Mouse (Mus musculus) MEL (cell line): ENCODE results near the gene Scin. TPM values are rescaled to one million over a fixed set of nuclear protein-coding genes. Genes with fewer than 3 reads are reported as not detected.
A peak's percentile ranks its signal among the peaks of the same experiment; 100 is the strongest.

ENCODE experiments used
- DNase-seq: peaks from one replicate; pipeline ENCODE4 v3.0.0; 2011; ENCODE audit warnings: low read depth, low spot score
- H3K27ac ChIP-seq: 2 replicates; pipeline ENCODE4 v1.5.1; 2012; ENCODE audit warnings: low read depth, mild to moderate bottlenecking, control low read depth, low read length, moderate library complexity; ENCODE audit not compliant: control insufficient read depth
- H3K27me3 ChIP-seq, 2 experiments: fragments of 150-350 bp in 1 of 2; sonication (generic) in 1 of 2; 2 replicates each; pipeline ENCODE4 v1.6.1; 2012; ENCODE audit warnings: low read length in 2 of 2, mild to moderate bottlenecking in 2 of 2, improper control_type of control experiment in 1 of 2, moderate library complexity in 1 of 2; ENCODE audit not compliant: insufficient read depth in 2 of 2, control insufficient read depth in 1 of 2
- H3K36me3 ChIP-seq, 2 experiments: 2 replicates each; pipeline ENCODE4 v1.6.1; 2012 to 2014; ENCODE audit warnings: low read length in 2 of 2, improper control_type of control experiment in 1 of 2, inconsistent platforms in 1 of 2, mild to moderate bottlenecking in 1 of 2; ENCODE audit not compliant: insufficient read depth in 2 of 2, control insufficient read depth in 1 of 2
- H3K4me1 ChIP-seq, 2 experiments: fragments of 150-350 bp in 1 of 2; sonication (generic) in 1 of 2; 2 replicates each; pipeline ENCODE4 v1.6.1; 2012; ENCODE audit warnings: low read length in 2 of 2, improper control_type of control experiment in 1 of 2, mild to moderate bottlenecking in 1 of 2; ENCODE audit not compliant: insufficient read depth in 2 of 2, control insufficient read depth in 1 of 2
- H3K4me3 ChIP-seq, 2 experiments: fragments of 150-350 bp in 1 of 2; sonication (generic) in 1 of 2; 2 replicates each; pipeline ENCODE4 v1.5.1; 2012; ENCODE audit warnings: low read depth in 2 of 2, low read length in 2 of 2, mild to moderate bottlenecking in 2 of 2, moderate library complexity in 2 of 2, control low read depth in 1 of 2, improper control_type of control experiment in 1 of 2; ENCODE audit not compliant: control insufficient read depth in 1 of 2, insufficient read depth in 1 of 2
- H3K79me2 ChIP-seq: 2 replicates; pipeline ENCODE4 v1.6.1; 2012; ENCODE audit warnings: mild to moderate bottlenecking, low read length, moderate library complexity; ENCODE audit not compliant: control insufficient read depth, poor library complexity, insufficient read depth
- H3K9ac ChIP-seq: 2 replicates; pipeline ENCODE4 v1.6.1; 2012; ENCODE audit warnings: low read depth, mild to moderate bottlenecking, control low read depth, low read length, moderate library complexity; ENCODE audit not compliant: control insufficient read depth, poor library complexity, severe bottlenecking
- H3K9me3 ChIP-seq: fragments of 150-350 bp; sonication (generic); replicated peaks from 2 replicates; pipeline ENCODE4 v1.6.1; 2012; ENCODE audit warnings: mild to moderate bottlenecking, low read length, improper control_type of control experiment, moderate library complexity; ENCODE audit not compliant: insufficient read depth
- CHD2 ChIP-seq: IDR thresholded peaks from 2 replicates; pipeline ENCODE4 v1.6.1; 2011; ENCODE audit warnings: low read length, improper control_type of control experiment
- EP300 ChIP-seq, 2 experiments: IDR thresholded peaks; 2 replicates each; pipeline ENCODE4 v1.6.1; 2011; ENCODE audit warnings: improper control_type of control experiment in 2 of 2, low read length in 2 of 2, low read depth in 1 of 2, mild to moderate bottlenecking in 1 of 2
- ETS1 ChIP-seq: IDR thresholded peaks from 2 replicates; pipeline ENCODE4 v1.6.1; 2012; ENCODE audit warnings: low read depth, mild to moderate bottlenecking, inconsistent platforms, low read length, improper control_type of control experiment, moderate library complexity
- GATA1 ChIP-seq: IDR thresholded peaks from 2 replicates; pipeline ENCODE4 v1.6.1; 2011; ENCODE audit warnings: low read depth, low read length, improper control_type of control experiment
- MAX ChIP-seq: IDR thresholded peaks from 2 replicates; pipeline ENCODE4 v1.6.1; 2011; ENCODE audit warnings: low read length, improper control_type of control experiment
- MXI1 ChIP-seq: IDR thresholded peaks from 2 replicates; pipeline ENCODE4 v1.6.1; 2011; ENCODE audit warnings: mild to moderate bottlenecking, low read depth, low read length, improper control_type of control experiment
- POLR2AphosphoS2 ChIP-seq: IDR thresholded peaks from 2 replicates; pipeline ENCODE4 v1.6.1; 2011; ENCODE audit warnings: low read length, improper control_type of control experiment
- POLR2AphosphoS5 ChIP-seq: IDR thresholded peaks from 2 replicates; pipeline ENCODE4 v1.6.1; 2012; ENCODE audit warnings: low read depth, borderline replicate concordance, mild to moderate bottlenecking, inconsistent platforms, low read length, moderate library complexity, mixed read lengths
- RCOR1 ChIP-seq: IDR thresholded peaks from 2 replicates; pipeline ENCODE4 v1.6.1; 2012; ENCODE audit warnings: low read depth, mild to moderate bottlenecking, inconsistent platforms, low read length, improper control_type of control experiment
- TCF12 ChIP-seq: IDR thresholded peaks from 2 replicates; pipeline ENCODE4 v1.6.1; 2014; ENCODE audit warnings: low read depth, mild to moderate bottlenecking, inconsistent platforms, low read length, improper control_type of control experiment, moderate library complexity
- polyA plus RNA-seq, 2 experiments: library from polyadenylated mRNA; stranded (reverse) in 1 of 2; unstranded in 1 of 2; fragments of >175 nt in 1 of 2; fragments of >200 nt in 1 of 2; gene quantifications; 2 replicates each; pipeline versions ENCODE4 v1.2.1 to v1.2.4; 2012; ENCODE audit warnings: low replicate concordance in 2 of 2, low read depth in 1 of 2; ENCODE audit not compliant: insufficient read length in 2 of 2, insufficient read depth in 1 of 2, missing spikeins in 1 of 2
- total RNA-seq: library from RNA; depleted of rRNA; stranded (reverse); fragments of 300-350 nt; gene quantifications from 2 replicates; pipeline ENCODE4 v1.2.3, GENCODE M21; 2012

Gene Scin
- total and polyA plus RNA-seq, 3 experiments = 0.03 to 0.04 TPM; not detected in 1

DNA sequence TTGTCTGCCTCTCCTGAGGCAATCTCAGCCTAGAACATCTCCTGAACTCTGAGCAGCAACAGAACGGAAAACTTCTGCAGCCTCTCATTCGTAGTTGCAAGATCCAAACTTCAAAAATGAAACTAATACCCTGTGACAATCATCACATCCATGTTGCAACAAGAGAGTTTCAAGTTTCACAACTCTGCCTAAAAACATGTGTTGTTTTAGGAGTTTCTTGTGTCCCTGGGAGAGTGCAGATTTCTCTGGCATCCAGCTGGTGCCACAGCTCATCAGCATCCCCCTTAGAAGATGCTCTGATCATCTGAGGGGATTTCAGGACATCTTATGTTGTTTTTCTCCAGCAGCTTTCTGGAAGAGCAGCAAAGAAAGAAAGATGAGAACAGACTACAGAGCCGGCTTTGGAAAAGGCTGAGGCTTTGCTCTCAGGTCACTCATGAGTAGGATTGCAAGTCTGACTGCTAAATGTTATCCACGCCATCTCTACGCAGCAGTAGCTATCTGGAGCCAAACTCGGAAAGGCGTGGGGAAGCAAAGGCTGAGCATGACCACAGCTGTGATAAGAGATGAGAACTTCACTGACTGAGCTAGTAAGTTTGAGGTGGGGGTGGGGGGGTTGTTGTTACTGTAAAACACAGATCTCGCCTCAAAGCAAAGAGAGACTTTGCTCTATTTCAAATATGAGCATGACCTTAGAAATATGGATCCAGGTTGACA is 18.5 kb upstream of the Scin start:
- H3K36me3 ChIP-seq = peaks cover 0 to 32% of the 10 kb centered on the region in 2 experiments; a peak in 2 of 4 replicates
- no peaks in the 10 kb centered on the region for H3K9me3 ChIP-seq
- peak overlapping the region in 1 of 2 experiments; percentile 15; a peak in 1 of 4 replicates for H3K4me3 ChIP-seq
- H3K4me1 ChIP-seq = peaks cover 8 to 21% of the 10 kb centered on the region in 2 experiments
- peak; percentile 56 to 78 for TF ChIP-seq EP300 (IDR thresholded peaks at IDR 0.05; ENCODE audit: low read depth in 1 of 2, low read length in 2 of 2)
- TF ChIP-seq MXI1 = 0 out of 2 replicates have a peak, but pooled peaks have one; percentile 13
- no peak for TF ChIP-seq POLR2AphosphoS2
- TF ChIP-seq MAX = no peak
- TF ChIP-seq ETS1 = peak; percentile 67
- TF ChIP-seq TCF12 = peak; percentile 48; the same call in 1 of the 2 replicates
- peak; percentile 60; the same call in 1 of the 2 replicates for TF ChIP-seq RCOR1
- peak; percentile 84 for TF ChIP-seq GATA1
- peak; percentile 48 for DNase-seq
- no peak overlapping the region; the same call in 1 of the 2 replicates for H3K27ac ChIP-seq
- H3K9ac ChIP-seq = no peak overlapping the region
- H3K27me3 ChIP-seq = no peaks in the 10 kb centered on the region
- H3K79me2 ChIP-seq = no peaks in the 10 kb centered on the region

DNA sequence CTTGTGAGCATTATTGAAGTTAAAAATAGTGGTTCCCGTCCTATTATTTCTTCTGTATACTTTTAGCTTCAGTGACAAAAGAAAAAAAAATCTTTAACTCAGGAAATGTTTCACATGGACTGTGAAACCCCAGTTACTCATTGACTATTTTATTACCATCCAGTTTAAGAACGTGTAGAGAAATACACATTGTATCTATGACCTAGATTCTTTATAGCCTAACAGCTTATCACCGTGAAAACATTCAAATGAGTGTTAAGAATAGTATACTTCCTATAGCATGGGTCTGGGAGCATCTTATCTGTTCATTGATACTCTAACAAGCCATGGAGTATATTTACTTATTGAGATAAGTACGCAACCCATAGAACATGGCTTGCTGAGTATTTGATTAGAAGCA is 13.3 kb upstream of the Scin start:
- no peak for DNase-seq
- Histone ChIP-seq H3K36me3 (peaks cover 0 to 7% of the 10 kb centered on the region in 2 experiments; a peak in 2 of 4 replicates), H3K4me1 (peaks cover 0 to 2% of the 10 kb centered on the region in 2 experiments; a peak in 2 of 4 replicates), H3K9ac (no peak overlapping the region), H3K9me3 (no peaks in the 10 kb centered on the region), H3K4me3 (no peak overlapping the region), H3K27ac (no peak overlapping the region), H3K79me2 (no peaks in the 10 kb centered on the region), H3K27me3 (no peaks in the 10 kb centered on the region)
- TF ChIP-seq CHD2 (no peak), GATA1 (0 out of 2 replicates have a peak, but pooled peaks have one; percentile 44)

DNA sequence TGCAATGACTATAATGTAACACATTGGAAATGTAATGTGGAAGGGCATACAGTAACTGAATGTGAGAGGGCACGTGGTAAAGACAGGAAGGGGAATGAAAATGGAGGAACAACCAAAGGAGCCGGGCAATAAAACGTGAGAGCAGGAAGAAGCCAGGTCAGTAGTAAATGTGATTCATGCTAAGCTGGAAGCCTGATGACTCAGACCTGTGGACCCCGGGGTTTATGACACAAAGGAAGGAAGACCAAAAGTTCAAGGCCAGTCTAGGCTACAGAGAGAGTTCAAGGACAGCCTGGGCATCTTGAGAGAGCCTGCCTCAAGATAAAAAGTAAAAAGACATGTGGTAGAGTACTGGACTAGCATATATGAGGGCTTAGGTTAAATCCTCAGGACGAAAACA is 12.5 kb upstream of the Scin start:
- Histone ChIP-seq H3K4me1 (no peaks in the 10 kb centered on the region), H3K9ac (no peak overlapping the region), H3K4me3 (no peak overlapping the region), H3K27ac (no peak overlapping the region), H3K27me3 (no peaks in the 10 kb centered on the region), H3K79me2 (no peaks in the 10 kb centered on the region), H3K36me3 (peaks cover 0 to 1% of the 10 kb centered on the region in 2 experiments; a peak in 2 of 4 replicates), H3K9me3 (no peaks in the 10 kb centered on the region)
- TF ChIP-seq POLR2AphosphoS5 = no peak
- no peak for DNase-seq
